Mouse (Mus musculus): ENCODE measurements around the gene Olfr854.

Gene Olfr854

DNA sequence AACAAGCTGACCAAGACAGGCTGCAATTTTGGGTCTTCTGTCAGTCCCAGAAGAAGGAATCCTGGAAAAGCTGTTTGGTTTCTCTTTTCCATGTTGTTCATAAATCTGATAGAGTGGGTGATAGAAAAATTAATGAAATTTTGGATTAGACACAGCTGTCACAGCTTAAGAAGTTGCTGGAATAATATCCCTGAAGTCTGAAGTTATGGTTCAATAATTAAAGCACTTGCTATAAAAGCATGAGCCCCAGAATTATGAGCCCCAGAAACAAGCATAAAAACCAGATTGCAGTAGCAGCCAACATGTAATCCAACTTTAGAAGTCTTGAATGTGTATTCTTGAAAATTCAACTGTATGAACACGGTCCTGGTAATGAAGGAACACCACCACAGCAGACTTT is at the start of gene Olfr854:
Gene Olfr854, minus strand, starts transcription at position 101 of the 400 bp plus-strand sequence.
- DNase-seq = no peak

- no peak for DNase-seq
Observed at GRCm38 (mm10) chr9:19582317-19582716, 15.1 kb upstream of the Olfr854 start, which contains the start of gene Olfr855. Gene Olfr855, plus strand, starts transcription at chr9:19582617.

DNA sequence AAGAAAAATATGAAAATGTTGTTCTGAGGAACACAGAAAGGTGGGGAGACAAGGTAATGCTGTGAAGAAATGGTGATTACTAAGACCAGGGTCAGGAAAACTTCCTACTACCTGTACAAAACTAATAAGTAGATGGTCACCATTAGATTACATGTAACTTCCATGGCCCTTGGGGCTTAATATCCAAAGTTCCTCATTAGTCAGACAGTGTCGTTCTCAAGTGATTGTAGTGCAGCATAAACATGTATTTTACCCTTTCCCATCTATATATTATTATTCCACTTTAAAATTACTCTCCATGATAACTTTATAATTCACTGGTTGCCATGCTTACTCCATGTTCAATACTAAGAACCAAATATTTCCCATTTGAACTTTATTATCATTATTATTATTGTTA is 26.2 kb downstream of the Olfr854 start, which contains the start of gene Olfr853:
Gene Olfr853, minus strand, starts transcription at position 101 of the 400 bp plus-strand sequence.
- DNase-seq = no peak

Data from heart, adult 11 months (tissue).